Mouse (Mus musculus) forebrain, embryonic 10.5 days (tissue): Measurements from ENCODE around the gene Acly. TPM values are rescaled to one million over a fixed set of nuclear protein-coding genes. Genes with fewer than 3 reads are reported as not detected.

Source experiments
- DNase-seq: peaks from one replicate; pipeline ENCODE4 v3.0.0-alpha.2; 2017; ENCODE audit warnings: low spot score; ENCODE audit errors: extremely low spot score
- H3K27ac ChIP-seq: fragments of 300-500 bp; sonication (generic); 2 replicates; pipeline ENCODE4 v1.5.1; 2016; ENCODE audit warnings: mild to moderate bottlenecking
- H3K27me3 ChIP-seq: fragments of 300-500 bp; sonication (generic); 2 replicates; pipeline ENCODE4 v1.6.1; 2016; ENCODE audit warnings: mild to moderate bottlenecking; ENCODE audit not compliant: poor library complexity, severe bottlenecking
- H3K36me3 ChIP-seq: fragments of 300-500 bp; sonication (generic); replicated peaks from 2 replicates; pipeline ENCODE4 v1.6.1; 2016; ENCODE audit warnings: mild to moderate bottlenecking, moderate library complexity
- H3K4me1 ChIP-seq: fragments of 300-500 bp; sonication (generic); 2 replicates; pipeline ENCODE4 v1.6.1; 2016
- H3K4me3 ChIP-seq: fragments of 300-500 bp; sonication (generic); 2 replicates; pipeline ENCODE4 v1.5.1; 2016; ENCODE audit warnings: mild to moderate bottlenecking, moderate library complexity
- H3K9me3 ChIP-seq: fragments of 300-500 bp; sonication (generic); 2 replicates; pipeline ENCODE4 v1.6.1; 2016; ENCODE audit warnings: mild to moderate bottlenecking, moderate library complexity
- WGBS: fragments of 180-500 bp; shearing (Covaris S2); methylation state at CpG from one replicate; pipeline ENCODE4 v1.1.7; 2016; 5-methylcytosine and 5-hydroxymethylcytosine counted together
- polyA plus RNA-seq: library from polyadenylated mRNA; unstranded; fragments of >200 nt; fragmentation: Nextera tagmentation; extraction: Ambion mirVana; gene quantifications from 2 replicates; pipeline ENCODE4 v1.2.1, GENCODE M21; 2016

The Acly gene
- polyA plus RNA-seq, 1 experiment from 2014 or later = 294 TPM

- Histone ChIP-seq H3K36me3 (peaks cover 100% of the 10 kb centered on the region), H3K4me1 (no peaks in the 10 kb centered on the region), H3K9me3 (no peaks in the 10 kb centered on the region), H3K27ac (no peak overlapping the region), H3K27me3 (no peaks in the 10 kb centered on the region), H3K4me3 (no peak overlapping the region)
- no peak for DNase-seq
- WGBS = 92% methylated on average over 12 of the region's 12 CpGs
These were observed 34.0 kb downstream of the Acly start for GRCm38 (mm10) chr11:100493771-100494170.

GRCm38 (mm10) chr11:100490951-100491350 is 36.8 kb downstream of the Acly start:
- H3K27me3 ChIP-seq = no peaks in the 10 kb centered on the region
- no peak overlapping the region for H3K4me3 ChIP-seq
- no peaks in the 10 kb centered on the region for H3K9me3 ChIP-seq
- 92% methylated on average over 6 of the region's 6 CpGs for WGBS
- peaks cover 100% of the 10 kb centered on the region for H3K36me3 ChIP-seq
- DNase-seq = no peak
- H3K27ac ChIP-seq = no peak overlapping the region
- H3K4me1 ChIP-seq = no peaks in the 10 kb centered on the region

GRCm38 (mm10) chr11:100485801-100486538 is 41.8 kb downstream of the Acly start:
- Histone ChIP-seq H3K27me3 (no peaks in the 10 kb centered on the region), H3K27ac (no peak overlapping the region), H3K4me1 (no peaks in the 10 kb centered on the region), H3K9me3 (no peaks in the 10 kb centered on the region), H3K36me3 (peaks cover 100% of the 10 kb centered on the region), H3K4me3 (no peak overlapping the region)
- no peak for DNase-seq
- 91% methylated on average over 8 of the region's 8 CpGs for WGBS

- DNase-seq = peak; percentile 7
- H3K4me3 ChIP-seq = no peak overlapping the region
- WGBS = 98% methylated on average over 3 of the region's 3 CpGs
- H3K27me3 ChIP-seq = no peaks in the 10 kb centered on the region
- H3K36me3 ChIP-seq = peaks cover 100% of the 10 kb centered on the region
- no peak overlapping the region for H3K27ac ChIP-seq
- no peaks in the 10 kb centered on the region for H3K4me1 ChIP-seq
- H3K9me3 ChIP-seq = no peaks in the 10 kb centered on the region
These were observed 43.3 kb downstream of the Acly start for GRCm38 (mm10) chr11:100484461-100484860.

GRCm38 (mm10) chr11:100479152-100479551 is 48.6 kb downstream of the Acly start:
- H3K9me3 ChIP-seq = no peaks in the 10 kb centered on the region
- 89% methylated on average over 7 of the region's 7 CpGs for WGBS
- no peak overlapping the region for H3K27ac ChIP-seq
- no peaks in the 10 kb centered on the region for H3K27me3 ChIP-seq
- no peak for DNase-seq
- no peaks in the 10 kb centered on the region for H3K4me1 ChIP-seq
- H3K4me3 ChIP-seq = no peak overlapping the region
- peaks cover 87% of the 10 kb centered on the region for H3K36me3 ChIP-seq

- no peak overlapping the region for H3K27ac ChIP-seq
- H3K9me3 ChIP-seq = no peaks in the 10 kb centered on the region
- H3K4me3 ChIP-seq = no peak overlapping the region
- 96% methylated on average over 5 of the region's 5 CpGs for WGBS
- peaks cover 7% of the 10 kb centered on the region for H3K4me1 ChIP-seq
- H3K27me3 ChIP-seq = no peaks in the 10 kb centered on the region
- DNase-seq = no peak
- peaks cover 59% of the 10 kb centered on the region for H3K36me3 ChIP-seq
These were observed 51.5 kb downstream of the Acly start for GRCm38 (mm10) chr11:100476281-100476680.

- Histone ChIP-seq H3K4me3 (peak overlapping the region; percentile 99), H3K4me1 (peaks cover 23% of the 10 kb centered on the region), H3K9me3 (no peaks in the 10 kb centered on the region), H3K27ac (peak overlapping the region; percentile 94), H3K36me3 (peaks cover 47% of the 10 kb centered on the region), H3K27me3 (no peaks in the 10 kb centered on the region)
- 30% methylated on average over 5 of the region's 5 CpGs for WGBS
- DNase-seq = no peak
These were observed 54.9 kb downstream of the Acly start for GRCm38 (mm10) chr11:100472935-100473295.

- H3K27me3 ChIP-seq = no peaks in the 10 kb centered on the region
- H3K9me3 ChIP-seq = no peaks in the 10 kb centered on the region
- H3K4me3 ChIP-seq = peak within 1 kb of the TSS; percentile 99
- DNase-seq = peak; percentile 93
- H3K4me1 ChIP-seq = peaks cover 23% of the 10 kb centered on the region
- peaks cover 47% of the 10 kb centered on the region for H3K36me3 ChIP-seq
- under 1% methylated on average over 83 of the region's 83 CpGs for WGBS
- H3K27ac ChIP-seq = peak within 1 kb of the TSS; percentile 94
These were observed 55.4 kb downstream of the Acly start, which contains the start of gene Klhl11 for GRCm38 (mm10) chr11:100472197-100472934. Gene Klhl11 (minus strand): TSS chr11:100472741.

GRCm38 (mm10) chr11:100471352-100472196 is 56.2 kb downstream of the Acly start:
- no peak for DNase-seq
- no peaks in the 10 kb centered on the region for H3K9me3 ChIP-seq
- H3K4me1 ChIP-seq = peaks cover 23% of the 10 kb centered on the region
- WGBS = 6% methylated on average over 30 of the region's 30 CpGs
- peaks cover 46% of the 10 kb centered on the region for H3K36me3 ChIP-seq
- H3K4me3 ChIP-seq = peak overlapping the region; percentile 99
- no peaks in the 10 kb centered on the region for H3K27me3 ChIP-seq
- peak overlapping the region; percentile 94 for H3K27ac ChIP-seq

- H3K27me3 ChIP-seq = no peaks in the 10 kb centered on the region
- H3K9me3 ChIP-seq = no peaks in the 10 kb centered on the region
- 86% methylated on average over 1 of the region's 1 CpGs for WGBS
- H3K4me1 ChIP-seq = peaks cover 12% of the 10 kb centered on the region
- DNase-seq = no peak
- no peak overlapping the region for H3K4me3 ChIP-seq
- H3K36me3 ChIP-seq = peaks cover 81% of the 10 kb centered on the region
- no peak overlapping the region for H3K27ac ChIP-seq
These were observed 62.0 kb downstream of the Acly start for GRCm38 (mm10) chr11:100465833-100466232.

GRCm38 (mm10) chr11:100465229-100465792 is 62.5 kb downstream of the Acly start:
- Histone ChIP-seq H3K4me1 (peaks cover 6% of the 10 kb centered on the region), H3K9me3 (no peaks in the 10 kb centered on the region), H3K27ac (no peak overlapping the region), H3K36me3 (peaks cover 85% of the 10 kb centered on the region), H3K4me3 (no peak overlapping the region), H3K27me3 (no peaks in the 10 kb centered on the region)
- DNase-seq = no peak
- WGBS = 91% methylated on average over 1 of the region's 1 CpGs

- Histone ChIP-seq H3K4me3 (no peak overlapping the region), H3K27me3 (no peaks in the 10 kb centered on the region), H3K27ac (no peak overlapping the region), H3K4me1 (no peaks in the 10 kb centered on the region), H3K9me3 (no peaks in the 10 kb centered on the region), H3K36me3 (peaks cover 80% of the 10 kb centered on the region)
- no peak for DNase-seq
- WGBS = 95% methylated on average over 10 of the region's 10 CpGs
These were observed 65.1 kb downstream of the Acly start for GRCm38 (mm10) chr11:100462699-100463098.
